Mouse (Mus musculus) left cerebral cortex, adult 8-10 months (tissue): ENCODE measurements around the gene Prss35. TPM values are rescaled to one million over a fixed set of nuclear protein-coding genes. Genes with fewer than 3 reads are reported as not detected.

Experiments
- DNase-seq, 2 experiments: peaks; one replicate each; pipeline ENCODE4 v3.0.0; 2022; ENCODE audit warnings: low spot score in 2 of 2
- total RNA-seq, 4 experiments: library from RNA; stranded (reverse); gene quantifications; 2 replicates each; pipeline ENCODE4 v1.2.4; 2022

Gene Prss35
- total RNA-seq, 4 experiments from 2014 or later: 2.0 to 2.7 (median 2.3) TPM

DNA sequence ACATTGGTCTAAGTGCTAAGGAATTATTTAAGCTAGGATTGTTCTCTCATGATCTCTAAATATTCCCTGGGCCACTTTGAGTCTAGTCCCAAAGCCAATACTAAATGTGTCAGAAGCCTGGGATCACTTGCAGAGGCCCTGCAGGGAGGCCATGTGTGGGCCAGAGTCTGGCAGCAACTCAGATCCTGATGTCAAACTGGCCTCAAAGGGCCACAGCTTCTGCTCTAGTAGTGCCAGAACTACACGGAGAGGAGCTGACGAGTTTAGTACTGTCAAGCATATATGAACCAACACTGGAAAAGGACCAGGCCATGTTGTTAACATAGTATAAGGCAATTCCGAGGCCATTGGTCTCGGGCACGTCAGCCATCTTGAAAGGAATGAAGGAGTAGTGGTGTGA lies 54.7 kb downstream of the Prss35 start:
- no peak for DNase-seq

DNA sequence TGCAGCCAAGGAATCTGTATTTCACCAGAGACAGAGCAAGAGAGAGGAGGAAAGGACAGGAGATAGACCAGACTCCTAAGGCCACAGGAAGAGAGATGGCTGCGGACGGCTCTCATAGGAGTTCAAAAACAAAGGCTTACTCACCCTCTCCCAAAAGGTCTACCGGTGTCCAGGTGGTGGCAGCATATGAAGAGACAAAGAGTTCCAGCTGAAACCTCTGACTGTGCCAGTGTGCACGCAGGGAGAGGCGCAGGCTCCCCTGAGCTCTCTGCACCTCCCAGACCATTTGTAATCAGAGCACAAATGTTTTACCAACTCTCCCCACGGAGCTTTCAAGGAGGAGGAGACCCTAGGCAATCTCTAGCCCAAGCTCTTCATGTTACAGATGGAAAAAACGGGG lies 55.2 kb downstream of the Prss35 start:
- DNase-seq: no peak

DNA sequence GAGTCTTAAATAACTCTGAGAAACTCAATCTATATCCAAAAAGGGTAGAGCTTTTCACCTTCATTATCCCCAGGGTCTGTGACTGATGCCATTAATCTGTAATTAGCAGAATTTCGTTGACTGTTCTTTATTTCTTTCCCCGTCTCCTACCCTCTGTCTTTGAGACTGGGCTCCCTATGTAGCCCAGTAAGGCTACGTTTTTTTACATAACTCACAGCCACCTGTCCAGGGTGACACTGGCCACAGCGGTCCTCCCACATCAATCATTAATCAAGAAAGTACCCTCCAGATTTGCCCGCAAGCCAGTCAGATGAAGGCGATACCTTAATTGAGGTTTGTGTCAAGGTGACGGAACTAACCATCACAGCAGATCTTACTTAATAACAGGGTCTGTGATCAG lies 55.6 kb downstream of the Prss35 start:
- no peak for DNase-seq

DNA sequence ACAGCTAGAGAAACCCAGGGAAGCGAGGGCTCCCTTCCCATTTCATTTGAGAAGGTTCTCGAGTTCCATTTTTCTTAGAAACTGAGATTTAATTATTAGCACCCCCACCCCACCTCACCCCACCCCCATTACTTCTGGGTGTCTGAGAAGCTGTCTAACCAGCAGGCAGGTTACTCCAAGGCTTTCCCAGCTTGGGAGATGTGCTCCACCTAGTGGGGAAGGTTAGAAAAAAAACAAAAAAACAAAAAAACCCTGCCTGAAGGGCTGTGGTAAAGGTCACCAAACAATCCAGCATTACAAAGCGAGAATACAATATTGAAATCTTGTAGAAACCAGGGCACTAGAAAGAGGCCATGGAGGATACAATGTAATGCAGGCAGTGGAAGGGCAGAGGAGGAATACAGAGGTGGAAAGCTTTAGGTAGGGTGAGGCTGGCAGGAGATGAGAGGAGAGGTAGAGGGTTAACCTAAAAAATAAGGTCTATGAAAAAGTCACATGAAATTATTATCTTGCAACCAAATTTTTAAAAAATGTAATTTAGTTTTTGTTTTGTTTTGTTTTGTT lies 57.2 kb downstream of the Prss35 start:
- no peak for DNase-seq

Other genes with a start within 250 kb of the Prss35 start
- gene Pgm3, start 171.8 kb upstream of the Prss35 start, total RNA-seq: 10 to 100 TPM; 17.9 to 21.1 (median 18.7) TPM
- 10 to 100 TPM; 28.6 to 32.2 (median 30.4) TPM for gene Rwdd2a, start 171.7 kb upstream of the Prss35 start, total RNA-seq
- 10 to 100 TPM; 50.5 to 62.9 (median 52.2) TPM for gene Me1, start 47.7 kb upstream of the Prss35 start, total RNA-seq
- 100 to 1,000 TPM; 356 to 442 (median 391) TPM for gene Snap91, start 137.0 kb downstream of the Prss35 start, total RNA-seq